Mouse (Mus musculus): ENCODE data around the gene Rrbp1. TPM values are rescaled to one million over a fixed set of nuclear protein-coding genes. Genes with fewer than 3 reads are reported as not detected.

Rrbp1 gene
- 56.4 and 64.8 TPM in 2 replicates for polyA plus RNA-seq (2014; fragmentation: Nextera tagmentation; extraction: Ambion mirVana)

GRCm38 (mm10) chr2:144011080-144011551 is at the start of gene Rrbp1:
Gene Rrbp1 (minus strand): TSS chr2:144011263.
- WGBS (ENCODE audit: insufficient replicate concordance), result under 1% methylated on average over 53 of the region's 53 CpGs
- peak within 1 kb of the TSS; percentile 83 for H3K4me2 ChIP-seq
- H3K36me3 ChIP-seq (ENCODE audit: control insufficient read depth, insufficient read depth, low read length), result no peaks in the 10 kb centered on the region

GRCm38 (mm10) chr2:144057735-144058134 is 46.7 kb upstream of the Rrbp1 start:
- Histone ChIP-seq H3K27ac (ENCODE audit: low read depth, low read length) (no peak overlapping the region), H3K9me3 (replicated peaks; ENCODE audit: control insufficient read depth, low read length) (no peaks in the 10 kb centered on the region), H3K36me3 (ENCODE audit: control insufficient read depth, insufficient read depth, low read length) (no peaks in the 10 kb centered on the region), H3K9ac (ENCODE audit: low read depth, low read length) (no peak overlapping the region), H3K4me3 (ENCODE audit: low read depth, low read length) (no peak overlapping the region), H3K4me1 (ENCODE audit: control insufficient read depth, insufficient read depth, low read length) (peaks cover 7% of the 10 kb centered on the region; the same call in 1 of the 2 replicates), H3K27me3 (ENCODE audit: control insufficient read depth, insufficient read depth, low read length) (peaks cover 11% of the 10 kb centered on the region; the same call in 1 of the 2 replicates), H3K4me2 (no peak overlapping the region)
- no peak for ATAC-seq (replicated peaks; ENCODE audit: insufficient number of reproducible peaks, low FRiP score, low TSS enrichment)
- 70% methylated on average over 2 of the region's 2 CpGs for WGBS (ENCODE audit: insufficient replicate concordance)

More at GRCm38 (mm10) chr2:144011080-144011551, at the start of gene Rrbp1:
- H3K4me1 ChIP-seq (ENCODE audit: control insufficient read depth, insufficient read depth, low read length), result peaks cover 13% of the 10 kb centered on the region
- H3K4me3 ChIP-seq (ENCODE audit: low read depth, low read length), result peak within 1 kb of the TSS; percentile 94
- H3K27ac ChIP-seq (ENCODE audit: low read depth, low read length), result peak within 1 kb of the TSS; percentile 96
- ATAC-seq (replicated peaks; ENCODE audit: insufficient number of reproducible peaks, low FRiP score, low TSS enrichment), result peak; percentile 99
- peak within 1 kb of the TSS; percentile 95 for H3K9ac ChIP-seq (ENCODE audit: low read depth, low read length)
- H3K9me3 ChIP-seq (replicated peaks; ENCODE audit: control insufficient read depth, low read length), result no peaks in the 10 kb centered on the region
- H3K27me3 ChIP-seq (ENCODE audit: control insufficient read depth, insufficient read depth, low read length), result no peaks in the 10 kb centered on the region

GRCm38 (mm10) chr2:144052410-144053065 is 41.5 kb upstream of the Rrbp1 start:
- Histone ChIP-seq H3K4me1 (ENCODE audit: control insufficient read depth, insufficient read depth, low read length) (no peaks in the 10 kb centered on the region), H3K4me3 (ENCODE audit: low read depth, low read length) (no peak overlapping the region), H3K9me3 (replicated peaks; ENCODE audit: control insufficient read depth, low read length) (no peaks in the 10 kb centered on the region), H3K36me3 (ENCODE audit: control insufficient read depth, insufficient read depth, low read length) (no peaks in the 10 kb centered on the region), H3K9ac (ENCODE audit: low read depth, low read length) (no peak overlapping the region), H3K27ac (ENCODE audit: low read depth, low read length) (no peak overlapping the region), H3K27me3 (ENCODE audit: control insufficient read depth, insufficient read depth, low read length) (no peaks in the 10 kb centered on the region), H3K4me2 (no peak overlapping the region)
- no peak for ATAC-seq (replicated peaks; ENCODE audit: insufficient number of reproducible peaks, low FRiP score, low TSS enrichment)
- 85% methylated on average over 8 of the region's 8 CpGs for WGBS (ENCODE audit: insufficient replicate concordance)

- Histone ChIP-seq H3K27me3 (ENCODE audit: control insufficient read depth, insufficient read depth, low read length) (no peaks in the 10 kb centered on the region), H3K9ac (ENCODE audit: low read depth, low read length) (no peak overlapping the region), H3K4me2 (no peak overlapping the region), H3K27ac (ENCODE audit: low read depth, low read length) (no peak overlapping the region), H3K4me3 (ENCODE audit: low read depth, low read length) (no peak overlapping the region), H3K36me3 (ENCODE audit: control insufficient read depth, insufficient read depth, low read length) (no peaks in the 10 kb centered on the region), H3K4me1 (ENCODE audit: control insufficient read depth, insufficient read depth, low read length) (no peaks in the 10 kb centered on the region), H3K9me3 (replicated peaks; ENCODE audit: control insufficient read depth, low read length) (no peaks in the 10 kb centered on the region)
- ATAC-seq (replicated peaks; ENCODE audit: insufficient number of reproducible peaks, low FRiP score, low TSS enrichment), result no peak
- 86% methylated on average over 6 of the region's 6 CpGs for WGBS (ENCODE audit: insufficient replicate concordance)
Measured at GRCm38 (mm10) chr2:144050861-144051260, 39.8 kb upstream of the Rrbp1 start.

- H3K4me2 ChIP-seq, result no peak overlapping the region
- ATAC-seq (replicated peaks; ENCODE audit: insufficient number of reproducible peaks, low FRiP score, low TSS enrichment), result 0 out of 2 replicates have a peak, but pooled peaks have one; percentile 14
- no peak overlapping the region for H3K9ac ChIP-seq (ENCODE audit: low read depth, low read length)
- no peaks in the 10 kb centered on the region for H3K27me3 ChIP-seq (ENCODE audit: control insufficient read depth, insufficient read depth, low read length)
- no peak overlapping the region for H3K27ac ChIP-seq (ENCODE audit: low read depth, low read length)
- no peaks in the 10 kb centered on the region for H3K36me3 ChIP-seq (ENCODE audit: control insufficient read depth, insufficient read depth, low read length)
- no peaks in the 10 kb centered on the region for H3K4me1 ChIP-seq (ENCODE audit: control insufficient read depth, insufficient read depth, low read length)
- no peak overlapping the region for H3K4me3 ChIP-seq (ENCODE audit: low read depth, low read length)
- H3K9me3 ChIP-seq (replicated peaks; ENCODE audit: control insufficient read depth, low read length), result no peaks in the 10 kb centered on the region
- 74% methylated on average over 8 of the region's 8 CpGs for WGBS (ENCODE audit: insufficient replicate concordance)
Measured at GRCm38 (mm10) chr2:144050146-144050680, 39.1 kb upstream of the Rrbp1 start.

GRCm38 (mm10) chr2:144046916-144047315 is 35.9 kb upstream of the Rrbp1 start:
- no peak overlapping the region for H3K9ac ChIP-seq (ENCODE audit: low read depth, low read length)
- H3K9me3 ChIP-seq (replicated peaks; ENCODE audit: control insufficient read depth, low read length), result peaks cover 6% of the 10 kb centered on the region; the same call in 1 of the 2 replicates
- 60% methylated on average over 11 of the region's 11 CpGs for WGBS (ENCODE audit: insufficient replicate concordance)
- H3K36me3 ChIP-seq (ENCODE audit: control insufficient read depth, insufficient read depth, low read length), result no peaks in the 10 kb centered on the region
- H3K27ac ChIP-seq (ENCODE audit: low read depth, low read length), result no peak overlapping the region
- ATAC-seq (replicated peaks; ENCODE audit: insufficient number of reproducible peaks, low FRiP score, low TSS enrichment), result no peak
- H3K4me1 ChIP-seq (ENCODE audit: control insufficient read depth, insufficient read depth, low read length), result no peaks in the 10 kb centered on the region
- H3K27me3 ChIP-seq (ENCODE audit: control insufficient read depth, insufficient read depth, low read length), result no peaks in the 10 kb centered on the region
- H3K4me2 ChIP-seq, result no peak overlapping the region
- no peak overlapping the region for H3K4me3 ChIP-seq (ENCODE audit: low read depth, low read length)

GRCm38 (mm10) chr2:144045756-144046560 is 34.9 kb upstream of the Rrbp1 start:
- Histone ChIP-seq H3K4me2 (no peak overlapping the region), H3K9me3 (replicated peaks; ENCODE audit: control insufficient read depth, low read length) (peaks cover 6% of the 10 kb centered on the region; the same call in 1 of the 2 replicates), H3K9ac (ENCODE audit: low read depth, low read length) (no peak overlapping the region), H3K4me3 (ENCODE audit: low read depth, low read length) (no peak overlapping the region), H3K27me3 (ENCODE audit: control insufficient read depth, insufficient read depth, low read length) (no peaks in the 10 kb centered on the region), H3K4me1 (ENCODE audit: control insufficient read depth, insufficient read depth, low read length) (no peaks in the 10 kb centered on the region), H3K27ac (ENCODE audit: low read depth, low read length) (no peak overlapping the region), H3K36me3 (ENCODE audit: control insufficient read depth, insufficient read depth, low read length) (no peaks in the 10 kb centered on the region)
- WGBS (ENCODE audit: insufficient replicate concordance), result 67% methylated on average over 5 of the region's 5 CpGs
- ATAC-seq (replicated peaks; ENCODE audit: insufficient number of reproducible peaks, low FRiP score, low TSS enrichment), result no peak

- no peak for ATAC-seq (replicated peaks; ENCODE audit: insufficient number of reproducible peaks, low FRiP score, low TSS enrichment)
- H3K9me3 ChIP-seq (replicated peaks; ENCODE audit: control insufficient read depth, low read length), result peaks cover 6% of the 10 kb centered on the region; the same call in 1 of the 2 replicates
- H3K4me2 ChIP-seq, result no peak overlapping the region
- 67% methylated on average over 6 of the region's 6 CpGs for WGBS (ENCODE audit: insufficient replicate concordance)
- H3K36me3 ChIP-seq (ENCODE audit: control insufficient read depth, insufficient read depth, low read length), result no peaks in the 10 kb centered on the region
- H3K4me1 ChIP-seq (ENCODE audit: control insufficient read depth, insufficient read depth, low read length), result no peaks in the 10 kb centered on the region
- H3K4me3 ChIP-seq (ENCODE audit: low read depth, low read length), result no peak overlapping the region
- no peak overlapping the region for H3K27ac ChIP-seq (ENCODE audit: low read depth, low read length)
- no peaks in the 10 kb centered on the region for H3K27me3 ChIP-seq (ENCODE audit: control insufficient read depth, insufficient read depth, low read length)
- H3K9ac ChIP-seq (ENCODE audit: low read depth, low read length), result no peak overlapping the region
Measured at GRCm38 (mm10) chr2:144044726-144045125, 33.7 kb upstream of the Rrbp1 start.
